Mouse (Mus musculus): ENCODE measurements around the gene Trpm7. TPM values are rescaled to one million over a fixed set of nuclear protein-coding genes. Genes with fewer than 3 reads are reported as not detected.

Trpm7 gene
- polyA plus RNA-seq, 1 experiment from 2014 or later, result 39.7 TPM

DNA sequence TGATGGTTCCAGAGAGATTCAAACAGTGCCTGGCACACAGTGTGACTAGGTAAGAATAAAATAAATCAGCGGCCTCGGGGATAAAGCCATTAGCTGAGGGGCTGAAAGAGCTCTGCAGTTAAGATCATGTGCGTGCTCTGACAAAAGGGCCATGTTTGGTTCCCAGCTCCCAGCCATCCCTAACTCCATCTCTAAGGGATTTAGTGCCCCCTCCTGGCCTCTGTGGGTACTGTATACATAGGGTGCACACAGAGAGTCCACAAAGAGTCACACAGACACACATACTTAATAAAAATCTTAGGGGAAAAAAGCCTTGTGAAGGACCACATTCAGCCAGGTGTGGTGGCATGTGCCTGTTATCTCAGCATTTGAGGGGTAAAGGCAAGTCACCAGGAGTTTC lies 108.4 kb downstream of the Trpm7 start:
- WGBS, result 96% methylated on average over 3 of the region's 3 CpGs
- Histone ChIP-seq H3K9me3 (replicated peaks) (no peaks in the 10 kb centered on the region), H3K27ac (replicated peaks) (no peak overlapping the region), H3K36me3 (peaks cover 22% of the 10 kb centered on the region), H3K27me3 (ENCODE audit: low read depth, poor library complexity, severe bottlenecking) (no peaks in the 10 kb centered on the region), H3K4me3 (no peak overlapping the region), H3K4me1 (peaks cover 6% of the 10 kb centered on the region; the same call in 1 of the 2 replicates)
- DNase-seq (ENCODE audit: low spot score), result no peak

- H3K9me3 ChIP-seq (replicated peaks), result no peaks in the 10 kb centered on the region
- no peak overlapping the region for H3K27ac ChIP-seq (replicated peaks)
- WGBS, result 59% methylated on average over 11 of the region's 11 CpGs
- no peaks in the 10 kb centered on the region for H3K27me3 ChIP-seq (ENCODE audit: low read depth, poor library complexity, severe bottlenecking)
- no peak for DNase-seq (ENCODE audit: low spot score)
- peaks cover 6% of the 10 kb centered on the region; the same call in 1 of the 2 replicates for H3K4me1 ChIP-seq
- no peak overlapping the region for H3K4me3 ChIP-seq
- peaks cover 37% of the 10 kb centered on the region for H3K36me3 ChIP-seq
These were observed 110.0 kb downstream of the Trpm7 start for GRCm38 (mm10) chr2:126765867-126766582.

DNA sequence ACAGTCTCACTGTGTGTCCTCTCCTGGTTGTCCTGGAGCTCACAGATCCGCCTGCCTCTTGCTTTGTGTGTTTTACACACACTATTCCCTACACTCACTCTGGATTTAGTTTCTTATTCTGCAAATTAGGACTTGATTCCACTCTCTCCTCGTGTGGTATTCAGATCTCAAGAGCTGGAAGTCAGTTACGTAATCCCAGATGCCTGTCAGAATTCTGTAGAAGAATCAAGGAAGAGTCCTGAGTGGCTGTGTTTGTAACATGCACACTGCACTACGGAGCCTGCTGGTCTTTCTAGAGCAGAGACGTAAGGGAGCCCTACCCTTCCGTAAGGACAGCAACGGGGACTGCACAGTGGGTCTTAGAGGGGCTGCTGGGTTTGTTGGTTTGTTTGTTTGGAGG lies 116.7 kb downstream of the Trpm7 start:
- no peaks in the 10 kb centered on the region for H3K27me3 ChIP-seq (ENCODE audit: low read depth, poor library complexity, severe bottlenecking)
- H3K27ac ChIP-seq (replicated peaks), result no peak overlapping the region
- H3K4me1 ChIP-seq, result no peaks in the 10 kb centered on the region
- H3K36me3 ChIP-seq, result peaks cover 95% of the 10 kb centered on the region
- WGBS, result 92% methylated on average over 7 of the region's 7 CpGs
- no peak for DNase-seq (ENCODE audit: low spot score)
- no peak overlapping the region for H3K4me3 ChIP-seq
- H3K9me3 ChIP-seq (replicated peaks), result no peaks in the 10 kb centered on the region

DNA sequence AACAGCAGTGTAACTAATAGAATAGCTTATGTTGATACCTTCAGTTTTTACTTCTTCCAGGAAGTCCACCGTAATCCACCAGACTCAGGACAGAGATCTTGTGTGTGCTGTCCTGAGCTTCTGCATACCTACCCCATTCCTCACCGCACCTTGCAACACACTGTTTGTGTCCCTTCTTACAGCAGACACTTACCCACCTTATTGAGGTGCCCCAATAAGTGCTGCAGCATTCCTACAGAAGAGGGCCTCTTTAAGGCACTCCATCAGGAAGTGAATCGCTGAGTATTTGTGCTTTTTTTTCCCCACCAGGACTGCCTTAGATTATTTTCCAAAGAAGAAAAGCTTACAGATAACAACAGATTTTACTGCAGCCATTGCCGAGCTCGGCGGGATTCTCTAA lies 120.4 kb downstream of the Trpm7 start:
- Histone ChIP-seq H3K27me3 (ENCODE audit: low read depth, poor library complexity, severe bottlenecking) (no peaks in the 10 kb centered on the region), H3K4me1 (no peaks in the 10 kb centered on the region), H3K27ac (replicated peaks) (no peak overlapping the region), H3K36me3 (peaks cover 98% of the 10 kb centered on the region), H3K4me3 (no peak overlapping the region), H3K9me3 (replicated peaks) (no peaks in the 10 kb centered on the region)
- WGBS, result 95% methylated on average over 6 of the region's 6 CpGs
- no peak for DNase-seq (ENCODE audit: low spot score)

DNA sequence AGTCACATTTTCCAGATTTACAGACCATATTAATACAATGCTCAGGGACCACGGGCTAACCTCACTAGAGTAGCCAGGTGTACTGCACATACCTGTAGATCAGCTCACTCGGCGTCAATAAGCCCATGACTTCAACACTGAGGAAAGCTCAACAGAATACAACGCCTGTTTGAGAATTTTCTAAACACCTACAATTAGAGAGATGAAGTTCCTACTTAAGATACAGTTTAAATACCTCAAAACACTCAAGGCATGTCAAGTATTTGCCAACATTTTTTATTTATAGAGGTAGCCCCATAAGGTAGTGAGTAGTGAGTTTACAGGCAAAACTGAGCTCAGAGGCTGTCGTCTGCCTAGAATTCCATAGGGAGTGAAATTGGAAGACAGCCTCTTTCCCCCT lies 132.6 kb downstream of the Trpm7 start:
- DNase-seq (ENCODE audit: low spot score), result no peak
- Histone ChIP-seq H3K4me1 (no peaks in the 10 kb centered on the region), H3K36me3 (peaks cover 95% of the 10 kb centered on the region), H3K27me3 (ENCODE audit: low read depth, poor library complexity, severe bottlenecking) (no peaks in the 10 kb centered on the region), H3K4me3 (no peak overlapping the region), H3K9me3 (replicated peaks) (no peaks in the 10 kb centered on the region), H3K27ac (replicated peaks) (no peak overlapping the region)
- WGBS, result 93% methylated on average over 5 of the region's 5 CpGs

Small RNAs within 50 kb of the gene (microRNA-seq; reads per million reads assigned to microRNA genes)
- gene Mir3473g, result 1.5 reads per million

Other genes starting within 250 kb of the Trpm7 start
- gene Gabpb1, start 199.9 kb downstream of the Trpm7 start, polyA plus RNA-seq (2016; fragmentation: Nextera tagmentation; extraction: Ambion mirVana), result 77.2 and 78.6 TPM in 2 replicates
- 38.1 and 42.3 TPM in 2 replicates for gene Usp8, start 168.9 kb downstream of the Trpm7 start, polyA plus RNA-seq (2016; fragmentation: Nextera tagmentation; extraction: Ambion mirVana)
- gene Usp50, start 92.8 kb downstream of the Trpm7 start, polyA plus RNA-seq (2016; fragmentation: Nextera tagmentation; extraction: Ambion mirVana), result 2.2 and 2.8 TPM in 2 replicates
- 30.3 and 35.5 TPM in 2 replicates for gene Sppl2a, start 57.0 kb upstream of the Trpm7 start, polyA plus RNA-seq (2016; fragmentation: Nextera tagmentation; extraction: Ambion mirVana)
- 13.4 and 13.6 TPM in 2 replicates for gene Ap4e1, start 132.5 kb upstream of the Trpm7 start, polyA plus RNA-seq (2016; fragmentation: Nextera tagmentation; extraction: Ambion mirVana)
- gene Blvra, start 194.4 kb upstream of the Trpm7 start, polyA plus RNA-seq (2016; fragmentation: Nextera tagmentation; extraction: Ambion mirVana), result 19.4 and 21.2 TPM in 2 replicates